Mouse (Mus musculus): ENCODE data around the gene Art1. TPM values are rescaled to one million over a fixed set of nuclear protein-coding genes. Genes with fewer than 3 reads are reported as not detected.
A peak's percentile ranks its signal among the peaks of the same experiment; 100 is the strongest.

The Art1 gene
- total RNA-seq, 1 experiment from 2014 or later, result 0.55 TPM

DNA sequence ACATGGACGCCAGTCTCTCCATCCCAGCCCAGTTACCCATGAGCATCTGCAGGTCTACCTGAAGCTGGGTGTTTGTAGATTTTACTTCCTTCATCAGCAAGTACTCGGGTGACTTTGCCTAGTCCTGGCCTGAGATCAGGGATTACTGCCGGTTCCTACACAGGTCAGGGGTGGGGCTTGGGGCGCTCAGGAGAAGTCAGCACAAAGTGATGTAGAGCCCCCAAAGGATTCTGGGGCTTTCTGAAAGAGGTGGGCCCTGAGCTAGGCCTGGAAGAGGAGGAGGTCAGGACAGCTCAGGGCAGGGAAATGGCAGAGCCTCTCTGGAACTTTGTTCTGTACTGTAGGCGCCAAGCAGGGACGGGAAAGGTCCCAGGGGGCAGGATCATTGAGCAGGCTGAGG, 1.2 kb downstream of the Art1 start:
- ATAC-seq (replicated peaks in 1 of 2; ENCODE audit: insufficient read depth in 1 of 2, low FRiP score in 2 of 2, low TSS enrichment in 1 of 2, low read depth in 1 of 2, poor library complexity in 2 of 2, severe bottlenecking in 2 of 2), result no peak

DNA sequence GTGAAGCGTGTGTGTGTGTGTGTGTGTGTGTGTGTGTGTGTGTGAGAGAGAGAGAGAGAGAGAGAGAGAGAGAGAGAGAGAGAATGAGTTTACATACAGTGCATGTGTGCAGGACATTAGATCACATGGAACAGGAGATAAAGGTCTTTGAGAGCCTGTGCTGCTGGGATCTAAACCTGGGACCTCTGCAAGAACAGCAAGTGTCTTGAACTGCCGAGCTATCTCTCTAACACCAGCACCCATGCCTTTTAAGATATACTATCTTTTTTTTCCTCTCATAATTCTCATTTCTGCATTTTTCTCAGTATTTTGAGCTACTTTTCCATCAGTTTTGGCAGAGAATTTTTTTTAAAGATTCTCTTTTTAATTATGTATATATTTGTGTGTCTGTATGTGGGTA, 2.0 kb downstream of the Art1 start:
- no peak for ATAC-seq (replicated peaks in 1 of 2; ENCODE audit: insufficient read depth in 1 of 2, low FRiP score in 2 of 2, low TSS enrichment in 1 of 2, low read depth in 1 of 2, poor library complexity in 2 of 2, severe bottlenecking in 2 of 2)

DNA sequence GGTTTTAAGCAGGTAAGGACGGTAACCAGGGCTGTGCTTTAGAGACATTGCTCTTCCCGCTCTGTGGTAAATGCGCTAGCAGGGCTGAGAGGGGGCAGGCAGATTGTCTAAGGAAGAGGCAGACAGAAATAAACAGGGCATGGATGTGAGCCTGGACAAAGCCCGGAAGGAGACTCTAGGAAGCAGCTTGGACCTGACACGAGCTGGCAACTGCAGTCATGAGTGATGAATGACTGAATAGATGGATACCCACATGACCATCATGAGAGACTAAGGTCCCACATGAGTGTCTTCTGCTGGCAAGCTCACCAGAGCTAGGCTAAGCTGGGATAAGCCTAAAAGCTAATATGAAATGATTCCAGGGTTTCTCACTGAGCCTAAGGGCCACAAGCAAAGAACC, 2.6 kb downstream of the Art1 start:
- ATAC-seq (replicated peaks in 1 of 2; ENCODE audit: insufficient read depth in 1 of 2, low FRiP score in 2 of 2, low TSS enrichment in 1 of 2, low read depth in 1 of 2, poor library complexity in 2 of 2, severe bottlenecking in 2 of 2), result no peak

DNA sequence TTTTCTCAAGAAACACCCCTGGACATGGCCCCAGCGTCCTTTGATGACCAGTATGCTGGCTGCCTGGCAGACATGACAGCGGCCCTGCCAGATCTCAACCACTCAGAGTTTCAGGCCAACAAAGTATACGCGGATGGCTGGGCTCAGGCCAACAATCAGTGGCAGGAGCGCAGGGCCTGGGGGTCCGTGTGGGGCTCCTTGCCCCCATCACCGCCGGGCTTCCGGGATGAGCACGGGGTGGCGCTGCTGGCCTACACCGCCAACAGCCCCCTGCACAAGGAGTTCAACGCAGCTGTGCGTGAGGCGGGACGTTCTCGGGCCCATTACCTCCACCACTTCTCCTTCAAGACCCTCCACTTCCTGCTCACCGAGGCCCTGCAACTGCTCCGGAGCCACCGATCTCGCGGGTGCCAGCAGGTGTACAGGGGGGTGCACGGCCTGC, 5.2 kb downstream of the Art1 start:
- peak in 1 of 2 experiments; percentile 43; a peak in 1 of 4 replicates for ATAC-seq (replicated peaks in 1 of 2; ENCODE audit: insufficient read depth in 1 of 2, low FRiP score in 2 of 2, low TSS enrichment in 1 of 2, low read depth in 1 of 2, poor library complexity in 2 of 2, severe bottlenecking in 2 of 2)

DNA sequence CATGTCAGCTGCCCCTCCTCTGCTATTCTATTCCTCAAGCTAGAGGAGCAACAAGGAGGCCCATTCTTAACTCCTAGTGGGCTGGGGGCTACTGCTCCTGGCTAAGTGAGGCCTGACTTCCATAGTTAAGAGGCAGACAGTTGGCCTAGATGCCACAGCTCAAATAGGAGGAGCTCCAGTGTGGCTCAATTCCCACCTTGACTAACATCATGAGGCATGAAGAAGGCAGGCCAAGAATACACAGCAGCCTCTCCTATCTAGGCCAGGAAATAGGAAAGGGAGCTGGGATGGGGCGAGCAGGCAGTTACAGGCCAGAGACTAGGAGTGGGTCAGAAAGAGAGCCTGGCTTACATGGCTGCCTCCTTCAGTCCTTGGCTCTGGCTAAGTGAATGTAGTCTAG, 6.7 kb downstream of the Art1 start:
- ATAC-seq (replicated peaks in 1 of 2; ENCODE audit: insufficient read depth in 1 of 2, low FRiP score in 2 of 2, low TSS enrichment in 1 of 2, low read depth in 1 of 2, poor library complexity in 2 of 2, severe bottlenecking in 2 of 2), result no peak

DNA sequence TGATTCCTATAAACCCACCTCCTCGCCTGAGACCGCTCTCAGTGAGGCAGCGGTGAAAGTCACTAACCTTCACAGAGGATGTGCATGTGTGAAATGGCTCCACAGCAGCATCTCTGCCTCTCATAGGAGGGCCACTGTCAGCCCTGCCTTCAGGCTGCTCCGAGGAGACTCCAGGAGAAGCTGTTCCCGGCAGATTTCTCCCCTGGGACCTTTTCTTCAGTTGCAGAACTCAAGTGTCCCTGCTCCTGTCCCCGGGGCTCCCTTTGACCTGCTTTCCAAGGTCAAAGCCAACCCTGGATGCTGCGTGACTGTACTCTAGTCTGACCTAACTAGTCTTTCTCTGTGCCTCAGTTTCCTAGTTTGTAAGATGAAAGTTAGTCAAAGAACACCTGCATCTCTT, 7.6 kb downstream of the Art1 start, which contains the start of gene Art5:
Gene Art5, minus strand, starts transcription at position 319 of the 400 bp plus-strand sequence.
- ATAC-seq (replicated peaks in 1 of 2; ENCODE audit: insufficient read depth in 1 of 2, low FRiP score in 2 of 2, low TSS enrichment in 1 of 2, low read depth in 1 of 2, poor library complexity in 2 of 2, severe bottlenecking in 2 of 2), result no peak

DNA sequence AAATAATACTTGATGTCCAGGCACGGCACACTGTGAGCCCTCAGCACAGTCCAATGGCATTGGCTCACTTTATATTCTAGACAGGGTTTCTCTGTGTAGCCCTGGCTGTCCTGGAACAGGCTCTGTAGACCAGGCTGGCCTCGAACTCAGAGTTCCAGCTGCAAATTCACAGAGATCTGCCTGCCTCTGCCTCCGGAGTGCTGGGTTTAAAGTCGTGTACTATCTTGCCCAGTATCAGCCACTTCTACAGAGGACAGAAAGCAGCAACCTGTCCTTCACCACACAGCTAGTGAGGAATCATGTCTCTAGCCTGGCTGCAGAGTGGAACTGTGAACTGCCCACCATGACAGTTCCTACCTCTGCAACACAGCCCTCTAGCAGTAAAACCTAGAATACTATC, 8.2 kb downstream of the Art1 start:
- no peak for ATAC-seq (replicated peaks in 1 of 2; ENCODE audit: insufficient read depth in 1 of 2, low FRiP score in 2 of 2, low TSS enrichment in 1 of 2, low read depth in 1 of 2, poor library complexity in 2 of 2, severe bottlenecking in 2 of 2)

DNA sequence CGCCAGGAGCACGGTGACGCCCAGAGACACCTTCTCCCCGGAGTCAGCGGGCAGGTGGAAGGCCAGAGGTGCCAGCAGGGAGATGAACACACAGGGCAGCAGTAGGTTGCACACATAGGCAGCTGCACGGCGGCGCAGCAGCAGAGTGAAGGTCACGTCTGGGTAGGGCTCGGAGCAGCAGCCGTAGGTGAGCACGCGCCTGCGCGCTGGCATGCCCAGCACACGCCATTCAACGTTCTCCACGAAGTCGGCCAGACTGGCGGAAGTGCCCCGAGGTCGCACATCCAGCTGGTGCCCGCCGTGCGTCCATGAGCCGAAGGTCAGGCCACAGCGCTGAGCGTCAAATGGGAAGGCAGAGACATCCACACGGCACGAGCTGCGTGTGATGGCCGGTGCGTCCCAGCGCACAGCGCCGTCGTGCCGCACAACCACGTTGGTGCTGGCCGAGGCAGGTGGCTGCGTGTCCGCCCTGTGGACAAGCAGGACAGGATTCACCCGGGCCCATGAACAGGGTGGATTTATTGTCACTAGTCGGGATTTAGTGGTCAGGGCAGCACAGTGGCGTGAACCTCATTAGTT, 11.7 kb downstream of the Art1 start:
- no peak for ATAC-seq (replicated peaks in 1 of 2; ENCODE audit: insufficient read depth in 1 of 2, low FRiP score in 2 of 2, low TSS enrichment in 1 of 2, low read depth in 1 of 2, poor library complexity in 2 of 2, severe bottlenecking in 2 of 2)

DNA sequence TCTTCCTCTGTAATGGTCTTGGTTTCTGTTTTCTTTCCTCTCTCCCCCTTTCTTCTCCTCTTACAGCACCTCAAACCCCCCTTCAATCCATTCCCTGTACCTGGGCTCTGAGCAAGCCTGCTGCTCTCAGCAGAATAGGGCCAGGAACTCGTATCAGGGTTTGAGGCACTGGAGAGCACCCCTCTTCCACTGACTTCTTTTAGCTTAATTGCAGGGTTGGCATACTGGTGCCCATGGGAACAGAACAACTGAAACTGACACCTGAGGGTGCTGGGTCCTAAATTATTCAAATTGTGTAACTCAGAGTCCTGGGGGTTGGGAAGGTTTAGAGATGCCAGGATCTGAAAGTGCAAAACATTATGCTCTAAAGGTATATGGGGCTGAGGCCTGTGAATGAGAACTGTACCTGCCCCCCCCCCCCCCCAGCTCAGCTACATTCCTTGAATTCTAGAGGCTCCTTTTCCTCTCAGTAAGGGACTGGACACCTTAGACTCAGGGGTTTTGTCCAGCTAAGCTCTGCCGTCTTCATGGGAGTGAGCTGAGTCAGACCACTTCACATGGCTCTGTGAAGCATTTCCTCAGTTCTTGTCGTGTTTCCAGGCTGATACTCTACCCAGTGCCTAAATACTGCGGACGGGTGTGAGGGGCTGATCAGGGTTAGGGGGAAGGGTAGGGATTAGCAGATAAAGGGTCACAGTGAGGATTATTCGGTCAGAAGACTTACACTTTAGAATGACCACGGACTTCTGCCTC, 15.2 kb downstream of the Art1 start, which contains the start of gene Chrna10:
Gene Chrna10, minus strand, starts transcription at position 250 of the 753 bp plus-strand sequence.
- no peak for ATAC-seq (replicated peaks in 1 of 2; ENCODE audit: insufficient read depth in 1 of 2, low FRiP score in 2 of 2, low TSS enrichment in 1 of 2, low read depth in 1 of 2, poor library complexity in 2 of 2, severe bottlenecking in 2 of 2)

DNA sequence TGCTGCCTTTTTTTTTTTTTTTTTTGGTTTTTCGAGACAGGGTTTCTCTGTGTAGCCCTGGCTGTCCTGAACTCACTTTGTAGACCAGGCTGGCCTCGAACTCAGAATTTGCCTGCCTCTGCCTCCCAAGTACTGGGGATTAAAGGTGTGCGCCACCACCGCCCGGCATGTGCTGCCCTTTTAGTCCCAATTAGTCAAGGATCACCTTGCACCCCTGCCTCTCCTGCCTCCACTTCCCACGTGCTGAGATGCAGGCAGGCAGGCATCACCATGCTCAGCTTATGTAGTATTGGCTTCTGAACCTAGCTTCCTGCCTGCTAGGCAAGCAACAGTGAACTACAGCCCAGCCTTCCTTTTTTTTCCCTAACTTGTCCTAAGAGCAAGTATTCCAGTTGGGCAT, 15.8 kb downstream of the Art1 start:
- ATAC-seq (replicated peaks in 1 of 2; ENCODE audit: insufficient read depth in 1 of 2, low FRiP score in 2 of 2, low TSS enrichment in 1 of 2, low read depth in 1 of 2, poor library complexity in 2 of 2, severe bottlenecking in 2 of 2), result no peak

DNA sequence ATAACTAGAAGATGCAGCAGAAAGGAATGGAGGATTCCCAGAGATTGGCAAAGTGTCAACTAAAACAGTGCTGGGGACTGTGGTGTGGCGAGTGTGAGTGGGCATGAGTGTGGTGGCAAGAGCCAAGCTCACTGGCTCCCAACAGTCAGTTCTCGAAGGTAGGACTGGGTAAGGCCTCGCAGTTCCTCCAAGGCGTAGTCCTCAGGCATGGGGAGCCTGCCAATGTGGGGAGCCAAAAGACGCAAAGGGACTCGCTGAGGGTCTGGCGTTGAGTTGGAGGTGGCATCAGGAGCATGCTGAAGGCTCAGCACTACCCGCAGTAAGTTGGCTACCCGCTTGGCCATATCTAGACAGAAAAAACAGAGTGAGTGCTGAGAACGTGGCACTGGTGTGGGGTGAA, 18.8 kb downstream of the Art1 start:
- ATAC-seq (replicated peaks in 1 of 2; ENCODE audit: insufficient read depth in 1 of 2, low FRiP score in 2 of 2, low TSS enrichment in 1 of 2, low read depth in 1 of 2, poor library complexity in 2 of 2, severe bottlenecking in 2 of 2), result no peak

DNA sequence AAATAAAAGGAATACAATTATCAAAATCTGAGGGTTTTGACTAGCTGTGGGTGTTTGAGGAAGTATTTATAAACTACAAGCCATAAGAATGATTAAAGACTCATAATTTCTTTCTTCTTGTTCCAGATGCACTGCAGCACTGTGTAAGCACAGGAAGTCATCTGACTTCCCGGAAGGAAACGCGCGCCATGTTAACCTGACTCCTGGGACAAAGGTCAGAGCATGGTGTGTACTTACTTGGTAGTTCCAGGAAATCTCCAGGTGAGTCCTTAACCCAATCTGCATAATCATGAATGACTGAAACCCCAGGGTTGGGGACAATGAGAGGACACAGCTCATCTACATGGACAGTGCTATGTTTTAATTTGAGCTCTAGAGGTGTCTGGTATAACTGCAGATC, 30.9 kb downstream of the Art1 start:
- no peak for ATAC-seq (replicated peaks in 1 of 2; ENCODE audit: insufficient read depth in 1 of 2, low FRiP score in 2 of 2, low TSS enrichment in 1 of 2, low read depth in 1 of 2, poor library complexity in 2 of 2, severe bottlenecking in 2 of 2)

DNA sequence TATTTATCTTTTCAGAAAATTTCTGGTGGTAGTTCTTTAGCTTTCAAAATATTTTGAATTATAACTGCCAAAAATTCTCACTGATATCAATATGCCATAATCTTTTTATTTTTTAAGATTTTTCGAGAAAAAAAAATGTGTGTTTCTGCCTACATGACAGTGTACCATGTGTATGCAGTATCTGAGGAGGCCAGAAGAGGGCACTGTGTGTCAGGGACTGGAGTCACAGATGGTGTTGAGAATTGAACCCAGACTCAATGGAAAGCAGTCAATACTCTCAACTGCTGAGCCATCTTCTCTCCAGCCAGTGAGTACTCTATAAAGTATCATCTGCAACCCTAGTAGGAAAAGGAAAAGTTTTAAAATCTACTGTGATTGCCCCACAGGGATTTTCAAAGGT, 35.9 kb downstream of the Art1 start:
- peak in 1 of 2 experiments; percentile 66; a peak in 1 of 4 replicates for ATAC-seq (replicated peaks in 1 of 2; ENCODE audit: insufficient read depth in 1 of 2, low FRiP score in 2 of 2, low TSS enrichment in 1 of 2, low read depth in 1 of 2, poor library complexity in 2 of 2, severe bottlenecking in 2 of 2)

DNA sequence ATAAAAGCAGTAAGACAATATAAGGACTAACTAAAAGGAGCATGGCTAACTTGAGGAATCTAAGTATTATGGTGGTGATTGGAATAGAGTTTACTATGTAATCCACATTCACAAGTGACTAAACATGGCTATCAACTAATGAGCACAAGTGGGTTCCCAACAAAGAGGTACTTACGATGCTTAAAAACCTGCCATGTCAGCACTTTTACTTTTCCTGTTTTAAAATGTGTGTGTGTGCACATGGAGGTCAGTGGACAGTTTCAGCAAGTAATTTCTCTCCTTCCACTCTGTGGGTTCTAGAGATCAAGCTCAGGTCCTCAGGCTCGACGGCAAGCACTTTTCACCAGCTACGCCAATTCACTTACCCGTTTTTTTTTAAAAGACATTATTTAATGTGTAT, 36.4 kb downstream of the Art1 start:
- ATAC-seq (replicated peaks in 1 of 2; ENCODE audit: insufficient read depth in 1 of 2, low FRiP score in 2 of 2, low TSS enrichment in 1 of 2, low read depth in 1 of 2, poor library complexity in 2 of 2, severe bottlenecking in 2 of 2), result no peak

DNA sequence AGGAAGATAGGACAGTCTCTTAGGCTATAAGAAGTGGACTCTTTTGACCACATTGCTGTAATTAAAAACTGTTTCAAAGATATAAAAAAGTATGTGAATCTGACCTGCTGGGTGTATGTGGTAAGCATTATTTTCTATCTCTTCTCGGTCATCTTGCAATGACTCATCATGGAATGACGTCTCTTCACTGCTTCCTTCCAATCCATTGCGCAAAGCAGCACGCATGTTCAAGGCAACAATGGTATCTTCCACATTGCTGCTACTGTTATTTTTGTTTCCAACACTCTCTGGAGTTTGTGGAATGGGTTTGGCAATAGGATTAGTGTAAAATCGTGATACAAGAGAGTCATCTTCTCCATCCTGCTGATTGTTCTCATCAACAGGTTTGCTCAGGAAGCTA, 52.1 kb downstream of the Art1 start:
- ATAC-seq (replicated peaks in 1 of 2; ENCODE audit: insufficient read depth in 1 of 2, low FRiP score in 2 of 2, low TSS enrichment in 1 of 2, low read depth in 1 of 2, poor library complexity in 2 of 2, severe bottlenecking in 2 of 2), result no peak
